Mouse (Mus musculus): ENCODE data around the gene Rhbdf2. TPM values are rescaled to one million over a fixed set of nuclear protein-coding genes. Genes with fewer than 3 reads are reported as not detected.
A peak's percentile ranks its signal among the peaks of the same experiment; 100 is the strongest.

The Rhbdf2 gene
- polyA plus RNA-seq, 1 experiment from 2014 or later: 0.61 TPM

DNA sequence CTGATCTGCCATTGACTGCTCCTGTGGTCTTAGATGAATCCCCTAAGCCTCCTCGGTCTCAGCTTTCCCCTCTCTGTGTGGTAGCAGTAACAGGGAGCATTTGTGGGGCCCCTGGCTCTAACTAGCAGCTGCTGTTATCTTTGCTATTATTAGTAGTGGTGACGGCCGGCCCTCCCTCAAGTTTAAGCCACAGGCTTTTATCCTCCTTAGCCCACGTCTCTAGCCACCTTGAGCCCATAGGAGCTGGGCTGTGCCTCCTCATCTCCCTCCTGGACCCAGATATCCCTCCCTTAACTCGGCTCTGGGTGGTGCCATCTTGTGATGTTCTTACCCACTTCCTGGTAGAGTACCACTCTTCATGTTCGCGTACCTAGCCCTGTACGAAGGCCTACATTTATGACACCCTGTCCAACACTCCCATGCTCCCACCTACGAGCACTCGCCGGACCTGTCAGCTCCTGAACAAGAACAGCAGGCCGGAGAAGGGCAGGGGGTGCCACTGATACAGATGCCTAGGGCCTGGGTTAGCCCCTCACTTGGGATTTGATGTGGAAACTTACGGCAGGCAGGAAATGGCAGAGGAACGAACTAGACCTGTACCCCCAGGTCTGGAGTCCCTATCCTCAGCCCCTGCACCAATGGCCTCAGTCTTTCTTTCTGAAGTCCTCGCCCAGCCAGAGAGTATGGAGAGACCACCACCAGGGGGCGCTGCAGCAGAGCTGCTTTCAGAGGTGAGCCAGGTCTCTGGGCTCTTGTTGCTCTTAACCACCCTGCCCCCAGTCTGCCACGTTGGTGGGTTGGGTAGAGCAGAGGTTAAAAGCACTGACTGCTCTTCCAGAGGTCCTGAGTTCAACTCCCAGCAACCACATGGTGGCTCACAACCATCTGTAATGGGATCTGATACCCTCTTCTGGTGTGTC lies 1.5 kb downstream of the Rhbdf2 start:
- H3K36me3 ChIP-seq (ENCODE audit: control insufficient read depth, insufficient read depth, low read length): no peaks in the 10 kb centered on the region
- 73% methylated on average over 17 of the region's 17 CpGs for WGBS
- DNase-seq (ENCODE audit: low spot score): peak; percentile 30
- H3K9me3 ChIP-seq (replicated peaks; ENCODE audit: control insufficient read depth, low read length): no peaks in the 10 kb centered on the region
- no peak overlapping the region for H3K4me2 ChIP-seq (ENCODE audit: low read length)
- H3K4me1 ChIP-seq (ENCODE audit: control insufficient read depth, insufficient read depth, low read length): no peaks in the 10 kb centered on the region
- H3K9ac ChIP-seq (ENCODE audit: low read length): no peak overlapping the region
- ATAC-seq: no peak
- peaks cover 20% of the 10 kb centered on the region; the same call in 1 of the 2 replicates for H3K27me3 ChIP-seq (replicated peaks; ENCODE audit: control insufficient read depth, insufficient read depth, low read length)
- no peak overlapping the region for H3K27ac ChIP-seq (ENCODE audit: low read depth, low read length)
- no peak overlapping the region for H3K4me3 ChIP-seq (ENCODE audit: low read depth, low read length)

DNA sequence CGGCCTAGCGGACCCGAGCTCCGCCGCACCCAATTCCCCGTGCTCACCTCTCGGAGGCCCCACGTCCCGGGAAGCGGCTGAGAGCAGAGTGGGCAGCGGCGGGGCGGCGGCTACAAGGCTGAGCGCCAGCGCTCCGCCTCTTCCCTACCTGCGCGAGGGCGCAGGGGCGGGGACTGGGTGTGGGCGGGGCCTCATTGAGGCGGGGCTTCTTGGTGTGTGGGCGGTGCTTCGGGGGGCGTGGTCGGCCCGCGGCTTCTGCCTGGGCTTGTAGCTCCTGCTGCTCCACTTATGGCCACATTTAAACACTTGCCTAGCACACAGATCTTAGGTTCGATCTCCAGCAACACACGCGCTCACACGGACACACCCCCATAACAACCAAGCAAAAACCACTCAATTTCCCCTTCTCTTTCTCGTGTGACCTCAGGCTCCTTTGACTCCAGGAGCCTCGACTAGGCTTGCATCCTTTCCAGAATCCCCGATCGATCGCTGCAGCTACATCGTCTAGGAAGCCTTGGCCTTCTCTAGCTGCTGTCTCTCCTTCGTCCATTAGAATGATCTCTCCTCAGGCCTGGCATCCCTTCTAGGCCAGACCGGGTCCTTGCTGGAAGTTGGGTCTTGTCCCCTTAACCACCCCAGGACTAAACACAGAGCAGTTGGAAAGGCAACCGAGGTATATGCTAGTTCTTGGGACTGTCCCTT lies 2.5 kb downstream of the Rhbdf2 start:
- no peaks in the 10 kb centered on the region for H3K9me3 ChIP-seq (replicated peaks; ENCODE audit: control insufficient read depth, low read length)
- H3K27ac ChIP-seq (ENCODE audit: low read depth, low read length): no peak overlapping the region
- peak; percentile 41 for DNase-seq (ENCODE audit: low spot score)
- 16% methylated on average over 34 of the region's 42 CpGs for WGBS
- peak overlapping the region; percentile 54 for H3K9ac ChIP-seq (ENCODE audit: low read length)
- H3K4me2 ChIP-seq (ENCODE audit: low read length): peak overlapping the region; percentile 66
- no peaks in the 10 kb centered on the region for H3K4me1 ChIP-seq (ENCODE audit: control insufficient read depth, insufficient read depth, low read length)
- H3K36me3 ChIP-seq (ENCODE audit: control insufficient read depth, insufficient read depth, low read length): no peaks in the 10 kb centered on the region
- H3K27me3 ChIP-seq (replicated peaks; ENCODE audit: control insufficient read depth, insufficient read depth, low read length): peaks cover 20% of the 10 kb centered on the region; the same call in 1 of the 2 replicates
- H3K4me3 ChIP-seq (ENCODE audit: low read depth, low read length): peak overlapping the region; percentile 42
- peak; percentile 53 for ATAC-seq

DNA sequence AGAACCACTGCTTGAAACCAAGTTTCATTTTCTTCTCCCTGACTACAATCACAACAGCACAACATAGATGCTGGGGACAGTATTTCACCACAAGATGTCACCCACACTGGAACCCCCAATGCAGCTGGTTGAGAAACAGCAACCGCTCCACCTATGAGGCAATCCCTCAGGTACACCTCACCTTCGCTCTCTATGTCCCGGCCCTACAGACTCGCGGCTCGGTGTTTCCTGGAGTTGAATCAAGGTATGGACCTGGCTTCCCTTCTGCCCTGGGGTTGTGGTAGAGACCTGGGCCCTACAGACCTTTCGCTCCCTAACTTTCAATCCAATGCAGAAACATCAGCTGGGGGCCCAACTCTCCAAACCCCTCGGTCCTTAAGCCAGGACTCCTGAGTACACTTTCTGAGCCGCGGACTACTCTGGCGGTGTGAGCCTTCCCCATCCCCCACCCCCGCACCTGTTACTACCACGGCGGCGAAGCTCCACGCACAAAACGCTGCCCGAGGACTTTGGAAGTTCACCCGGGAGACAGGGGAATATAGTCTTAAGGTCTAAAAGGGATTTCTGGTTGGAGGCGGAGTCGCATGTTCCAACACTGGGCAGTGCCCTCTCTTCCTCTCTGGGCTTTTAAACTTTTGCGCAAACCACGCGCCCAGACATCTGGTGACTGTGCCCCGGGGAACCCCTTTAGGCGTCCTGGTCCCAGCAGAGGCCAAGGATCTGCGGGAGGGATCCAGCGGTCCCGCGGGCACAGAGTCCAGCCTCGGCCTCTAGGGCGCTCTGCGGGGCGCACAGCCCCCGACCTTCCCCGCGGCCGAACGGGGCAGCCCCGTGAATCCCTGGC lies 3.3 kb downstream of the Rhbdf2 start:
- peaks cover 20% of the 10 kb centered on the region; the same call in 1 of the 2 replicates for H3K27me3 ChIP-seq (replicated peaks; ENCODE audit: control insufficient read depth, insufficient read depth, low read length)

DNA sequence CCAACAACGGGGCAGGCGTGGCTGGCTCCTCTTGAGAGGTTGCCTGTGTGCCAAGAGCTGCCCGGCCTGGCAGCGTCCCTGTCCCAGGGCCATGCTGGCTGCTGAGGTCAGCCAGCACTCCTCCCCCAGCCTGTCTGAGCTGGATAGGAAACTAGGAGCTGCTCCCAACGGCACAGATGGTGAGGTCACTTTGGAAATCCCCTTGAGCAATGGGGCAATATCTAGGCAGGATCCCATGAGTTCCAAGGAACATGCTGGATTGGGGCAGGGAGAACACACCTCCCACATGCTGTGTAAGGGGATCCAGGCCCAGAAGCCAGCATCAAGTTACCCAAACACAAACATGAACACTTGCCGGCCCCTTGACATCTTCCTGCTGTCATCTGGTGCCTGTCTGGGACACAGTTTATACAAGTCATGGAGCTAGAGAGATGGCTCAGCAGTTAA lies 5.5 kb downstream of the Rhbdf2 start:
- Histone ChIP-seq H3K4me2 (ENCODE audit: low read length) (no peak overlapping the region), H3K27ac (ENCODE audit: low read depth, low read length) (no peak overlapping the region), H3K36me3 (ENCODE audit: control insufficient read depth, insufficient read depth, low read length) (no peaks in the 10 kb centered on the region), H3K4me1 (ENCODE audit: control insufficient read depth, insufficient read depth, low read length) (no peaks in the 10 kb centered on the region), H3K9ac (ENCODE audit: low read length) (no peak overlapping the region), H3K4me3 (ENCODE audit: low read depth, low read length) (no peak overlapping the region), H3K27me3 (replicated peaks; ENCODE audit: control insufficient read depth, insufficient read depth, low read length) (peaks cover 20% of the 10 kb centered on the region; the same call in 1 of the 2 replicates), H3K9me3 (replicated peaks; ENCODE audit: control insufficient read depth, low read length) (no peaks in the 10 kb centered on the region)
- peak; percentile 52 for DNase-seq (ENCODE audit: low spot score)
- ATAC-seq: no peak; the same call in 1 of the 2 replicates
- 60% methylated on average over 6 of the region's 6 CpGs for WGBS

More for the DNA sequence above, 3.3 kb downstream of the Rhbdf2 start:
- H3K4me2 ChIP-seq (ENCODE audit: low read length): peak overlapping the region; percentile 66
- no peaks in the 10 kb centered on the region for H3K36me3 ChIP-seq (ENCODE audit: control insufficient read depth, insufficient read depth, low read length)
- 5% methylated on average over 40 of the region's 40 CpGs for WGBS
- ATAC-seq (peak; percentile 35), DNase-seq (ENCODE audit: low spot score) (no peak)
- H3K9me3 ChIP-seq (replicated peaks; ENCODE audit: control insufficient read depth, low read length): no peaks in the 10 kb centered on the region
- H3K4me1 ChIP-seq (ENCODE audit: control insufficient read depth, insufficient read depth, low read length): no peaks in the 10 kb centered on the region
- H3K9ac ChIP-seq (ENCODE audit: low read length): peak overlapping the region; percentile 54
- H3K4me3 ChIP-seq (ENCODE audit: low read depth, low read length): peak overlapping the region; percentile 42
- H3K27ac ChIP-seq (ENCODE audit: low read depth, low read length): no peak overlapping the region

DNA sequence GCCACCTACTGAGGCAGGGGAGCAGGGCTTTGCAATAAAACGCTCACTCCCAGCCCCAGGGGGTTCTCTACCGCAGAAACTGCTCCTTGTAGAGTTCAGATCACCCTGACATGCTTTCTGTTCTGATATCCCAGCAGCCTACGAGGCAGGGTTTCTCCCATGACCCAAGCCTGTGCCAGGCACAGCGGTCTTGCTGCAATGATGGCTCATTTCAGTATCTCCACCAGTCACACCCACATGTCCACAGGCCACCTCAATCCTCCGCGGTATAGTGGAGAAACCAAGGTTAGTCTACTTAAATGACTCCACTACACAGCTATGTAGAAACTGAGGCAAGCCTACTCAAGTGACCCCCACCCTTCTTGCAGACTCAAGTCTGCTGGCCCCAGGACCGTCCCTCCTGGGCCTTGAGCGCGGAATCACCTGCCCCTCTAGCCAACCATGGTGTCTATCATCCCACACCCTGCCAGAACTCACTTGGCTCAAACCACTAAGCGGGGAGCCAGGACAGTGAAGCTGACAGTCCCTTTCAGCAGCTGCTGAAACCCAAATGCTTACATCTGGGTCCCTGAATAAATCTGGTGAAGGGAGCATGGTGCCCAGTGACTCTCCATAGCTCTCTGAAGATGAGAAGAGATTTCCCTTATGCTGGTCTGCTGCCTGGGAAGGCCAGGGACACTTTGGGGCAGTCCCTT lies 6.1 kb downstream of the Rhbdf2 start:
- Histone ChIP-seq H3K27ac (ENCODE audit: low read depth, low read length) (no peak overlapping the region), H3K9me3 (replicated peaks; ENCODE audit: control insufficient read depth, low read length) (no peaks in the 10 kb centered on the region), H3K27me3 (replicated peaks; ENCODE audit: control insufficient read depth, insufficient read depth, low read length) (peaks cover 20% of the 10 kb centered on the region; the same call in 1 of the 2 replicates), H3K4me2 (ENCODE audit: low read length) (no peak overlapping the region), H3K4me1 (ENCODE audit: control insufficient read depth, insufficient read depth, low read length) (no peaks in the 10 kb centered on the region), H3K4me3 (ENCODE audit: low read depth, low read length) (no peak overlapping the region), H3K36me3 (ENCODE audit: control insufficient read depth, insufficient read depth, low read length) (no peaks in the 10 kb centered on the region), H3K9ac (ENCODE audit: low read length) (no peak overlapping the region)
- WGBS: 78% methylated on average over 10 of the region's 10 CpGs
- no peak for ATAC-seq
- no peak for DNase-seq (ENCODE audit: low spot score)

DNA sequence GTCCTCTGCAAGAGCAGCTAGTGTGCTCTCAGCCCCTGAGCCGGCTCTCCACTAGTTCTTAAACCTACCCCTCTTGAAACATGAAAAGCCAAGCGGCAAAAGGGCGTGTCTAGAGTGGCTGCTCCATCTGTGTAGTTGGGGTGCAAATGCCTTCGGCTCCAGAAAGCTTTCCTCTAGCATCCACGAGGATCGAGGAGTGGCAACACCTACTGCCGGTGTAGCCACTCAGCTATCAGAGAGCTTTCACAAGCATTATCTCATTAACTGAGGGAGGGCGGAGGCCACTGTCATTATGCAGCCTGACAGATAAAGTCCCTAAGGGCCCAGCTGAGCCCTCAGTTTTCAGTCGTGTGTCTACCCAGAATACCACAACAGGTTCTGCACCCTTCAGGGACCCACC lies 6.7 kb downstream of the Rhbdf2 start:
- ATAC-seq (no peak), DNase-seq (ENCODE audit: low spot score) (no peak)
- no peak overlapping the region for H3K4me3 ChIP-seq (ENCODE audit: low read depth, low read length)
- H3K27ac ChIP-seq (ENCODE audit: low read depth, low read length): no peak overlapping the region
- no peaks in the 10 kb centered on the region for H3K36me3 ChIP-seq (ENCODE audit: control insufficient read depth, insufficient read depth, low read length)
- no peak overlapping the region for H3K4me2 ChIP-seq (ENCODE audit: low read length)
- no peak overlapping the region for H3K9ac ChIP-seq (ENCODE audit: low read length)
- 42% methylated on average over 9 of the region's 9 CpGs for WGBS
- H3K9me3 ChIP-seq (replicated peaks; ENCODE audit: control insufficient read depth, low read length): no peaks in the 10 kb centered on the region
- no peaks in the 10 kb centered on the region for H3K4me1 ChIP-seq (ENCODE audit: control insufficient read depth, insufficient read depth, low read length)
- H3K27me3 ChIP-seq (replicated peaks; ENCODE audit: control insufficient read depth, insufficient read depth, low read length): peaks cover 20% of the 10 kb centered on the region; the same call in 1 of the 2 replicates

DNA sequence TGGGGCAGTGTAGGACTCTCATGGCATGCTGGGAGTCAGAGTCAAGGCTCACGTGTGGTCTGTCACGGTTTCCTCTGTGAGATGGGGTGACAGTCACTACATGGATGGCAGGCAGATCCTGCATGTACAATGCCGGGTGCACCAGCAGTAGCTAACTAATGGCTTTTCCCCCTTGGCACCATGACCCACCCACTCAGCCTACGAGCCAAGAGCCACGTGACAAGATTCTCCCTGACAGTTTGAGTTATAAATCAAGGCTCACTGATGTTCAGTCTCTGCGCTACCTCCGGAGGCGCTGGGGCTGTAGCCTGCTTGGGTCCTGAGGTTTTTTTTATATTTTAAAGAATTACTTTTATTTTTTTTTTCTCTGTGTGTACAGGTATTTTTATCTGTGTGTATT lies 7.3 kb downstream of the Rhbdf2 start:
- H3K36me3 ChIP-seq (ENCODE audit: control insufficient read depth, insufficient read depth, low read length): no peaks in the 10 kb centered on the region
- no peak for ATAC-seq
- no peak overlapping the region for H3K27ac ChIP-seq (ENCODE audit: low read depth, low read length)
- no peak overlapping the region for H3K4me2 ChIP-seq (ENCODE audit: low read length)
- peaks cover 17% of the 10 kb centered on the region; the same call in 1 of the 2 replicates for H3K27me3 ChIP-seq (replicated peaks; ENCODE audit: control insufficient read depth, insufficient read depth, low read length)
- no peak overlapping the region for H3K4me3 ChIP-seq (ENCODE audit: low read depth, low read length)
- DNase-seq (ENCODE audit: low spot score): no peak
- H3K9me3 ChIP-seq (replicated peaks; ENCODE audit: control insufficient read depth, low read length): no peaks in the 10 kb centered on the region
- WGBS: 87% methylated on average over 8 of the region's 8 CpGs
- no peak overlapping the region for H3K9ac ChIP-seq (ENCODE audit: low read length)
- H3K4me1 ChIP-seq (ENCODE audit: control insufficient read depth, insufficient read depth, low read length): no peaks in the 10 kb centered on the region

DNA sequence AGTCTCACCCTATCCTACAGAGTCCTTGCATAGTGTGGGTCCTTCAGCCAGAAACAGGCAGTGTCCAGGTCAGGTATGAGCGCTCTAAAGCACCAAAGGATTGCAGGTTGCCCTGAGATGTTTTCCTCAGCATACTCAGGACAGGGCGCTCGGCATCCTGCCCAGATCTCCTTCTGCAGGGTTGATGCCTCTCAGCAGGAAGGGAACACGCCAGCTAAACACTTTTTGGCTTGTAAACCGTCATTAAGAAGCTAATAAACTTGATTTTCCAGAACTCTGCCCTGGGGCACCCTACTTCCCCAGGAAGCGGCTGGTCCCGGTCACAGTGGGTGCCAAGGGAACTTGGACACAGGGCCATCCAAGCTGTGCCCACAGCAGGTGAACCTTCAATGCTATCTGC lies 7.7 kb downstream of the Rhbdf2 start:
- ATAC-seq: no peak
- WGBS: 85% methylated on average over 7 of the region's 7 CpGs
- Histone ChIP-seq H3K9me3 (replicated peaks; ENCODE audit: control insufficient read depth, low read length) (no peaks in the 10 kb centered on the region), H3K27me3 (replicated peaks; ENCODE audit: control insufficient read depth, insufficient read depth, low read length) (peaks cover 13% of the 10 kb centered on the region; the same call in 1 of the 2 replicates), H3K27ac (ENCODE audit: low read depth, low read length) (no peak overlapping the region), H3K36me3 (ENCODE audit: control insufficient read depth, insufficient read depth, low read length) (no peaks in the 10 kb centered on the region), H3K4me1 (ENCODE audit: control insufficient read depth, insufficient read depth, low read length) (no peaks in the 10 kb centered on the region), H3K4me3 (ENCODE audit: low read depth, low read length) (no peak overlapping the region), H3K9ac (ENCODE audit: low read length) (no peak overlapping the region), H3K4me2 (ENCODE audit: low read length) (no peak overlapping the region)
- DNase-seq (ENCODE audit: low spot score): no peak
